Mouse (Mus musculus) brain, embryonic 14.5 days (tissue): ENCODE results near the gene Ngrn. TPM values are rescaled to one million over a fixed set of nuclear protein-coding genes. Genes with fewer than 3 reads are reported as not detected.

Source experiments
- DNase-seq: peaks from one replicate; pipeline ENCODE4 v3.0.0-alpha.2; 2011; ENCODE audit warnings: low read depth
- CTCF ChIP-seq: fragments of 200-500 bp; IDR thresholded peaks from 2 replicates; pipeline ENCODE4 v1.5.1; 2012; ENCODE audit warnings: inconsistent platforms, mild to moderate bottlenecking, moderate library complexity, borderline replicate concordance; ENCODE audit not compliant: insufficient read depth, insufficient read length; ENCODE audit errors: extremely low read depth
- POLR2A ChIP-seq: fragments of 200-500 bp; IDR thresholded peaks from 2 replicates; pipeline ENCODE4 v1.6.1; 2012; ENCODE audit warnings: mild to moderate bottlenecking, inconsistent platforms, borderline replicate concordance; ENCODE audit not compliant: poor library complexity, insufficient read depth, insufficient read length, severe bottlenecking; ENCODE audit errors: extremely low read depth
- polyA plus RNA-seq: library from polyadenylated mRNA; depleted of rRNA; stranded (reverse); fragments of >200 nt; gene quantifications from 2 replicates; pipeline ENCODE4 v1.2.3, GENCODE M21; 2012; rRNA removed

Ngrn gene
- polyA plus RNA-seq = 50.9 and 65.2 TPM in 2 replicates

GRCm38 (mm10) chr7:80260625-80261371 lies at the start of gene Ngrn:
Gene Ngrn, plus strand, starts transcription at chr7:80261215.
- DNase-seq = peak; percentile 94
- TF ChIP-seq CTCF (peak; percentile 17; the same call in 1 of the 2 replicates), POLR2A (peak; percentile 40; the same call in 1 of the 2 replicates)

DNA sequence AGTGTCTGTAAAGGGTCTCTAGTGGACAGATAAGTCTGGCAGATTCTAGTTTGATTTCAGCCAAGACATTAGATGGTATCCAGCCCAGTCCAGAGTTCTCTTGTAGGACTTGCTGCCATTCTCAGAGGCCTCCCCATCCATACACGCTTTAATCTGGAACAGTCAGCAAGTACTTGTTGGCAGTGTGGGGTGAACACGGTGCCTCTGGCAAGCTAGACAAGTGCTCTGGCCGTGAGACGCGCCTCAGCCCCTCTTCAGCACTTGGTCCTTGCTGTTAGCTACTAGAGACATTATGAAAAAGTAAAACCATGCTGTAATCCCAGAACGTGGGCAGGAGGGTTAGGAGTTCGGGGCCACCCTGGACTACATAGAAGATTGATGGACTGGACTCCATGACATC lies 47.4 kb upstream of the Ngrn start:
- TF ChIP-seq POLR2A (no peak), CTCF (no peak)
- DNase-seq = no peak

DNA sequence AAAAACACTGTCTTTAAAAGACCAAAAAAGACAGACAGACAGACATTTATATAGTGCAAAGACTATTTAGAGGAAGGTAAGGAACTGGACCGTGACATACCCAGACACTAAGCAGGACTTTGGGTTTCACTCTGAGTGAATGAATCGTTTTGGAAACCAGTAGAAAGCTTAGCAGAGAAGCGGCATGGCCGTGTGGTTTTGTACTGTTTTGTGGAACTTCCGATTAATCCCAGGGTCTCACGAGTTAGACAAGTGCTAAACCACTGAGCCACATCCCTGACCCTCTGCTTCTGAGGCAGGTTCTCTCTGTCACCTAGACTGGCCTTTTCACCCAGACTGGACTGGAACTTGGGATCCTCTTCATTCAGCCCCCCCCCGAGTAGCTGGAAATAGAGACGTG lies 46.6 kb upstream of the Ngrn start:
- no peak for DNase-seq
- TF ChIP-seq POLR2A (no peak), CTCF (no peak)

- DNase-seq = peak; percentile 93
- TF ChIP-seq CTCF (peak; percentile 89), POLR2A (no peak)
Observed at GRCm38 (mm10) chr7:80215398-80215797, 45.6 kb upstream of the Ngrn start.

DNA sequence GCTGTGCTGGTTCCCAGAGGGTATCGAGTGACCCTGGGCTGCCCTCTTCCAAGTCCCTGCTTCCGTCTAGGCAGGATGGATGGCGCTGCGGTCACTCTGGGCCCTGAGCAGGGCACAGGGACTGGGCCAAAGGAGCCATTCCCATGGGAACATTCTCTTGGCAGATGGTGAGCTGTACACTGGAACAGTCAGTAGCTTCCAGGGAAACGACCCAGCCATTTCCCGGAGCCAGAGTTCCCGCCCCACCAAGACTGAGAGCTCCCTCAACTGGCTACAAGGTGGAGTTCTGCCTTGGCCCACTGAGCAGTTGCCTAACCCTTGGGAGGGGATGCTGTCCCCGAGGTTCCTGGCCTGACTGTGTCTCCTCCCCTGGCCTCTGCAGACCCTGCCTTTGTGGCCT lies 44.4 kb upstream of the Ngrn start:
- TF ChIP-seq CTCF = 0 out of 2 replicates have a peak, but pooled peaks have one; percentile 6
- no peak for TF ChIP-seq POLR2A
- DNase-seq = no peak

DNA sequence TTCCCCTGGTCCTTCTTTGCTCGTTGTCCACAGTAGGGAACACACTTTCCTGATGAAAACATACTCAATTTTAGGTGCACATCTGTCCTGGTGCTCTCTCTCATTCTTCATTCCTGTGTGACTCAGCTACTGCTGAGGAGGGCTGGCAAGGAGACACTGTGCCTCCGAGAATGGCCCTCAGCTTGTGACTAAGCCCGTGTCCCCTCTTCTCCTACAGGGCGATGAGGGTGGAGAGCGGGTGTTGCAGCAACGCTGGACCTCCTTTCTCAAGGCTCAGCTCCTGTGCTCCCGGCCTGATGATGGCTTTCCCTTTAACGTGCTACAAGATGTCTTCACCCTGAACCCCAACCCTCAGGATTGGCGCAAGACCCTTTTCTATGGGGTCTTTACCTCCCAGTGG lies 42.3 kb upstream of the Ngrn start:
- TF ChIP-seq POLR2A (no peak), CTCF (no peak)
- no peak for DNase-seq

DNA sequence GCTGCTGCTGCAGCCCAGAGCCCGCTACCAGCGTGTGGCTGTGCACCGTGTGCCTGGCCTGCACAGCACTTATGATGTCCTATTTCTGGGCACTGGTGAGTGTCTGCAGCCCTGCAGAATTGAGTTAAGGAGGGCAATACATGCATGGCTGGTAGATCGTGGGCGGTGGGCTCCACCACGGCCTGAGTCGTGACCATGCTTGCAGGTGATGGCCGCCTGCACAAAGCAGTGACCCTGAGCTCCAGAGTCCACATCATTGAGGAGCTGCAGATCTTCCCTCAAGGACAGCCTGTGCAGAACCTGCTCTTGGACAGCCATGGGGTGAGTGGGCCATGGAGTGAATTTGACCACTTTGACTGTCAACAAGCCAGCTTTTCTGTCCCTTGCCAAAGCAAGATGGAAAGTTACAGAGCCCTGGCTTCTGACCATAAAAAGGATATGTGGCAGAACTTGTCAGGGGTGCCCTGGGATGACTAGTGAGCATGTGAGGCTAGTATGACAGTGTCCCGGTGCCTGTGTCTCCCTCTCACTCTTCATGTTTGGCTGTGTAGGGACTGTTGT lies 40.7 kb upstream of the Ngrn start:
- no peak for DNase-seq
- TF ChIP-seq CTCF (no peak), POLR2A (no peak)

- TF ChIP-seq CTCF (no peak), POLR2A (no peak)
- DNase-seq = no peak
Observed at GRCm38 (mm10) chr7:80221179-80221750, 39.8 kb upstream of the Ngrn start.

DNA sequence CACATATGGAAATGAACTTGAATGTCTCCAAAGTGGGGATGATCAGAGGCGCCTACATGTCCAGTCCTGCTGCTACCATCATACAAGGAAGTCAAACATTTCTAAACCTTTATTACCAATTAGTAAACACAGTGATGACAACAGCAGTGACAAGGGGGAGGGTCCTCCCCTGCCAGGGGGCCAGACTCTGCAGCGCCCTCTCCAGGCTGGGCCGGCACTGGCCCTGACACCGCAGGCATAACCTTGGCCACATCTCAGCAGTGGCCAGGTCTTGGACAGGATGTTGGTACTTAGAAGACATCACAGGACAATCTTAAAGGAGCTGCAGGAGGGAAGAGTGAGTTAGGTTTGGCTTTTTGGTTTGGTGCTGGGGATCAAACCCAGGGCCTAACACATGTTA lies 34.0 kb upstream of the Ngrn start:
- no peak for TF ChIP-seq POLR2A
- TF ChIP-seq CTCF = no peak
- DNase-seq = no peak

DNA sequence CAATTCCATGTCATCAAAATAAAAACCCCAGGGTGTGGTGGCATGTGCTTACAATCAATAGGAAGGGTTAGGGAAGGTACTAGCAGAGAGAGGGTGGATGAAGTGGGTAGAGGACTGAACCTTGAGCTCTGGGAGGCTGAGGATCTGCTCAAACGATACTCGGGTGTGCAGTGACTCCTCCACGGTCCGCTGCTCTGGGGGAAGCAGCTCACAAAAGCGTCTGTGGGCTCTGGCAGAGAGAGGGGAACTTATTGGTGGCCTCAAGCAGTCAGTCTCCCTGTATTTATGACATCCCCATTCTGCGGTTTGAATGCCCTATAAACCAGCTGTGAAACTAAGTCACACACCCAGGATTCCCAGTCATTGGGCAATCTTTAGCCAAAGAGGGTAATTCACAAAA lies 30.8 kb upstream of the Ngrn start:
- TF ChIP-seq POLR2A (no peak), CTCF (no peak)
- no peak for DNase-seq

GRCm38 (mm10) chr7:80231971-80232488 lies 29.0 kb upstream of the Ngrn start:
- TF ChIP-seq POLR2A (no peak), CTCF (no peak)
- no peak for DNase-seq

- TF ChIP-seq CTCF = no peak
- TF ChIP-seq POLR2A = peak; percentile 46; the same call in 1 of the 2 replicates
- peak; percentile 98 for DNase-seq
Observed at GRCm38 (mm10) chr7:80232489-80233029, 28.5 kb upstream of the Ngrn start, which contains the start of the genes Cib1 and Gdpgp1. Gene Cib1, minus strand, starts transcription at chr7:80232813. Gene Gdpgp1, plus strand, starts transcription at chr7:80232865.

- TF ChIP-seq POLR2A (no peak), CTCF (no peak)
- no peak for DNase-seq
Observed at GRCm38 (mm10) chr7:80233799-80234198, 27.2 kb upstream of the Ngrn start.
